Mouse (Mus musculus): ENCODE measurements around the gene Gltpd2. TPM values are rescaled to one million over a fixed set of nuclear protein-coding genes. Genes with fewer than 3 reads are reported as not detected.
A peak's percentile ranks its signal among the peaks of the same experiment; 100 is the strongest.

The Gltpd2 gene
- polyA plus RNA-seq, 1 experiment from 2014 or later: 0.83 TPM

GRCm38 (mm10) chr11:70562287-70562994 is 43.4 kb downstream of the Gltpd2 start, which contains the start of gene Mink1:
Gene Mink1, plus strand, starts transcription at chr11:70562881.
- H3K4me2 ChIP-seq (ENCODE audit: low read length): peak within 1 kb of the TSS; percentile 78
- H3K27me3 ChIP-seq (replicated peaks; ENCODE audit: control insufficient read depth, insufficient read depth, low read length): no peaks in the 10 kb centered on the region
- peaks cover 7% of the 10 kb centered on the region for H3K36me3 ChIP-seq (ENCODE audit: control insufficient read depth, insufficient read depth, low read length)
- WGBS: 0% methylated on average over 54 of the region's 57 CpGs
- peak within 1 kb of the TSS; percentile 81 for H3K27ac ChIP-seq (ENCODE audit: low read depth)
- no peaks in the 10 kb centered on the region for H3K9me3 ChIP-seq (ENCODE audit: control insufficient read depth, low read length)
- ATAC-seq (replicated peaks; ENCODE audit: low FRiP score, low TSS enrichment, low read depth): peak; percentile 86
- peak within 1 kb of the TSS; percentile 85 for H3K4me3 ChIP-seq (ENCODE audit: low read depth, low read length)
- peak within 1 kb of the TSS; percentile 73 for H3K9ac ChIP-seq (ENCODE audit: low read length)
- peaks cover 31% of the 10 kb centered on the region; the same call in 1 of the 2 replicates for H3K4me1 ChIP-seq (replicated peaks; ENCODE audit: control insufficient read depth, insufficient read depth, low read length)
- DNase-seq (ENCODE audit: low spot score): peak; percentile 87

- Histone ChIP-seq H3K27me3 (replicated peaks; ENCODE audit: control insufficient read depth, insufficient read depth, low read length) (no peaks in the 10 kb centered on the region), H3K4me1 (replicated peaks; ENCODE audit: control insufficient read depth, insufficient read depth, low read length) (peaks cover 31% of the 10 kb centered on the region; the same call in 1 of the 2 replicates), H3K36me3 (ENCODE audit: control insufficient read depth, insufficient read depth, low read length) (peaks cover 7% of the 10 kb centered on the region; the same call in 1 of the 2 replicates), H3K9ac (ENCODE audit: low read length) (peak overlapping the region; percentile 73), H3K9me3 (ENCODE audit: control insufficient read depth, low read length) (no peaks in the 10 kb centered on the region), H3K4me3 (ENCODE audit: low read depth, low read length) (peak overlapping the region; percentile 85), H3K4me2 (ENCODE audit: low read length) (peak overlapping the region; percentile 78), H3K27ac (ENCODE audit: low read depth) (peak overlapping the region; percentile 81)
- 0% methylated on average over 16 of the region's 31 CpGs for WGBS
- DNase-seq (ENCODE audit: low spot score) (no peak), ATAC-seq (replicated peaks; ENCODE audit: low FRiP score, low TSS enrichment, low read depth) (no peak; the same call in 1 of the 2 replicates)
Observed at GRCm38 (mm10) chr11:70562995-70563469, 44.0 kb downstream of the Gltpd2 start.

GRCm38 (mm10) chr11:70563470-70564275 is 44.7 kb downstream of the Gltpd2 start:
- Histone ChIP-seq H3K27ac (ENCODE audit: low read depth) (peak overlapping the region; percentile 81), H3K27me3 (replicated peaks; ENCODE audit: control insufficient read depth, insufficient read depth, low read length) (no peaks in the 10 kb centered on the region), H3K36me3 (ENCODE audit: control insufficient read depth, insufficient read depth, low read length) (peaks cover 7% of the 10 kb centered on the region; the same call in 1 of the 2 replicates), H3K4me1 (replicated peaks; ENCODE audit: control insufficient read depth, insufficient read depth, low read length) (peaks cover 31% of the 10 kb centered on the region; the same call in 1 of the 2 replicates), H3K4me2 (ENCODE audit: low read length) (peak overlapping the region; percentile 78), H3K4me3 (ENCODE audit: low read depth, low read length) (peak overlapping the region; percentile 85), H3K9ac (ENCODE audit: low read length) (peak overlapping the region; percentile 73), H3K9me3 (ENCODE audit: control insufficient read depth, low read length) (no peaks in the 10 kb centered on the region)
- DNase-seq (ENCODE audit: low spot score): peak; percentile 80
- ATAC-seq (replicated peaks; ENCODE audit: low FRiP score, low TSS enrichment, low read depth): no peak
- WGBS: under 1% methylated on average over 25 of the region's 25 CpGs

DNA sequence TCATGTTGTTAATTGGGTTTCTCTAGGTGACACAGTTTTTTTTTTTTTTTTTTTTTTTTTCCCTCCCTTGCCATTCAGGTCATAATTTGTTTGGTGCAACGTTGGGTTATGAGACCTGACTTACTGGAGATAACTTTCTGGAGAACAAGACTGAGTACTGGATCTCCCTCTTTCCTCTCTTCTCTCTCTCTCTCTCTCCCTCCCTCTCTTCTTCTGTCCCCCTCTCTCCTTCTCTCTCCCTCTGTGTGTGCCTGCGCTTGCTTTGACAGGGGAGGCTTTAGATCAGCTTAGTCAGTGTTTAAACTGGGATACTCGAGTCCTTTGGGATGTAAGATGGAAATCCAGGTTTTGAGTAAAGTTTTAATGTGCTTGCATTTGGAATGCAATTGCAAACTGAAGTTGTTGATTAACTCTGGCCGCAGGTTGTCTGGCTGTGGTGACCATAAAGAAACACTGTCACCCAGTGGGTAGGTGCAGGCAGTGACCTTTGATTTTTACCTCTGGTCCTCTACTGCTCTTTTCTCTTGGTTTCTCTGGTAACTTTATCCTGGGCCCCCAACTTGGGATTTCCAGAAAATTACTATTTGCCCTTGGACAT is 45.4 kb downstream of the Gltpd2 start:
- no peaks in the 10 kb centered on the region for H3K9me3 ChIP-seq (ENCODE audit: control insufficient read depth, low read length)
- ATAC-seq (replicated peaks; ENCODE audit: low FRiP score, low TSS enrichment, low read depth) (no peak), DNase-seq (ENCODE audit: low spot score) (no peak)
- peaks cover 31% of the 10 kb centered on the region; the same call in 1 of the 2 replicates for H3K4me1 ChIP-seq (replicated peaks; ENCODE audit: control insufficient read depth, insufficient read depth, low read length)
- H3K4me3 ChIP-seq (ENCODE audit: low read depth, low read length): peak overlapping the region; percentile 85
- 25% methylated on average over 4 of the region's 4 CpGs for WGBS
- no peaks in the 10 kb centered on the region for H3K27me3 ChIP-seq (replicated peaks; ENCODE audit: control insufficient read depth, insufficient read depth, low read length)
- H3K36me3 ChIP-seq (ENCODE audit: control insufficient read depth, insufficient read depth, low read length): peaks cover 7% of the 10 kb centered on the region; the same call in 1 of the 2 replicates
- H3K27ac ChIP-seq (ENCODE audit: low read depth): peak overlapping the region; percentile 81
- H3K9ac ChIP-seq (ENCODE audit: low read length): peak overlapping the region; percentile 73; the same call in 1 of the 2 replicates
- peak overlapping the region; percentile 78 for H3K4me2 ChIP-seq (ENCODE audit: low read length)

- DNase-seq (ENCODE audit: low spot score): no peak
- ATAC-seq (replicated peaks; ENCODE audit: low FRiP score, low TSS enrichment, low read depth): no peak
- peaks cover 30% of the 10 kb centered on the region; the same call in 1 of the 2 replicates for H3K4me1 ChIP-seq (replicated peaks; ENCODE audit: control insufficient read depth, insufficient read depth, low read length)
- H3K9me3 ChIP-seq (ENCODE audit: control insufficient read depth, low read length): no peaks in the 10 kb centered on the region
- H3K4me2 ChIP-seq (ENCODE audit: low read length): no peak overlapping the region
- 69% methylated on average over 7 of the region's 7 CpGs for WGBS
- no peaks in the 10 kb centered on the region for H3K27me3 ChIP-seq (replicated peaks; ENCODE audit: control insufficient read depth, insufficient read depth, low read length)
- H3K9ac ChIP-seq (ENCODE audit: low read length): no peak overlapping the region
- no peak overlapping the region for H3K4me3 ChIP-seq (ENCODE audit: low read depth, low read length)
- H3K27ac ChIP-seq (ENCODE audit: low read depth): no peak overlapping the region
- peaks cover 7% of the 10 kb centered on the region; the same call in 1 of the 2 replicates for H3K36me3 ChIP-seq (ENCODE audit: control insufficient read depth, insufficient read depth, low read length)
Observed at GRCm38 (mm10) chr11:70566586-70566985, 47.6 kb downstream of the Gltpd2 start.

Other genes with a start within 250 kb of the Gltpd2 start
- gene Alox12e, start 196.6 kb upstream of the Gltpd2 start, polyA plus RNA-seq (2014; fragmentation: Nextera tagmentation; extraction: Ambion mirVana): 0.09 TPM in 1 of 2 replicates, not detected in the other
- 0.34 and 0.82 TPM in 2 replicates for gene Alox15, start 167.2 kb upstream of the Gltpd2 start, polyA plus RNA-seq (2014; fragmentation: Nextera tagmentation; extraction: Ambion mirVana)
- gene Pelp1, start 109.2 kb upstream of the Gltpd2 start, polyA plus RNA-seq (2014; fragmentation: Nextera tagmentation; extraction: Ambion mirVana): 34.3 and 41.2 TPM in 2 replicates
- 15.8 and 17.9 TPM in 2 replicates for gene Arrb2, start 86.6 kb upstream of the Gltpd2 start, polyA plus RNA-seq (2014; fragmentation: Nextera tagmentation; extraction: Ambion mirVana)
- 50.7 and 51.6 TPM in 2 replicates for gene Med11, start 67.3 kb upstream of the Gltpd2 start, polyA plus RNA-seq (2014; fragmentation: Nextera tagmentation; extraction: Ambion mirVana)
- gene Zmynd15, start 59.8 kb upstream of the Gltpd2 start, polyA plus RNA-seq (2014; fragmentation: Nextera tagmentation; extraction: Ambion mirVana): 0.75 and 0.92 TPM in 2 replicates
- gene Cxcl16, start 59.2 kb upstream of the Gltpd2 start, polyA plus RNA-seq (2014; fragmentation: Nextera tagmentation; extraction: Ambion mirVana): 8.0 and 10.0 TPM in 2 replicates
- 100 and 104 TPM in 2 replicates for gene Tm4sf5, start 14.0 kb upstream of the Gltpd2 start, polyA plus RNA-seq (2014; fragmentation: Nextera tagmentation; extraction: Ambion mirVana)
- 0.28 and 1.1 TPM in 2 replicates for gene Vmo1, start 4.6 kb upstream of the Gltpd2 start, polyA plus RNA-seq (2014; fragmentation: Nextera tagmentation; extraction: Ambion mirVana)
- 792 and 802 TPM in 2 replicates for gene Psmb6, start 6.2 kb downstream of the Gltpd2 start, polyA plus RNA-seq (2014; fragmentation: Nextera tagmentation; extraction: Ambion mirVana)
- not detected in 2 replicates for gene Gm40193, start 13.7 kb downstream of the Gltpd2 start, polyA plus RNA-seq (2014; fragmentation: Nextera tagmentation; extraction: Ambion mirVana)
- gene Pld2, start 20.9 kb downstream of the Gltpd2 start, polyA plus RNA-seq (2014; fragmentation: Nextera tagmentation; extraction: Ambion mirVana): 9.7 and 11.7 TPM in 2 replicates
- gene Mink1, start 43.7 kb downstream of the Gltpd2 start, polyA plus RNA-seq (2014; fragmentation: Nextera tagmentation; extraction: Ambion mirVana): 16.9 and 19.9 TPM in 2 replicates
- gene 4930544D05Rik, start 96.7 kb downstream of the Gltpd2 start, polyA plus RNA-seq (2014; fragmentation: Nextera tagmentation; extraction: Ambion mirVana): not detected in 2 replicates
- 0.30 and 0.50 TPM in 2 replicates for gene Chrne, start 100.0 kb downstream of the Gltpd2 start, polyA plus RNA-seq (2014; fragmentation: Nextera tagmentation; extraction: Ambion mirVana)
- gene Gp1ba, start 119.9 kb downstream of the Gltpd2 start, polyA plus RNA-seq (2014; fragmentation: Nextera tagmentation; extraction: Ambion mirVana): 0.26 and 0.37 TPM in 2 replicates
- gene Rnf167, start 128.0 kb downstream of the Gltpd2 start, polyA plus RNA-seq (2014; fragmentation: Nextera tagmentation; extraction: Ambion mirVana): 101 and 115 TPM in 2 replicates
- gene Slc25a11, start 128.3 kb downstream of the Gltpd2 start, polyA plus RNA-seq (2014; fragmentation: Nextera tagmentation; extraction: Ambion mirVana): 155 and 158 TPM in 2 replicates
- 2,271 and 2,344 TPM in 2 replicates for gene Pfn1, start 135.4 kb downstream of the Gltpd2 start, polyA plus RNA-seq (2014; fragmentation: Nextera tagmentation; extraction: Ambion mirVana)
- gene Eno3, start 138.0 kb downstream of the Gltpd2 start, polyA plus RNA-seq (2014; fragmentation: Nextera tagmentation; extraction: Ambion mirVana): 13.5 and 16.3 TPM in 2 replicates
- gene Spag7, start 150.2 kb downstream of the Gltpd2 start, polyA plus RNA-seq (2014; fragmentation: Nextera tagmentation; extraction: Ambion mirVana): 140 and 154 TPM in 2 replicates
- 16.2 and 17.2 TPM in 2 replicates for gene Camta2, start 168.9 kb downstream of the Gltpd2 start, polyA plus RNA-seq (2014; fragmentation: Nextera tagmentation; extraction: Ambion mirVana)
- gene Inca1, start 181.0 kb downstream of the Gltpd2 start, polyA plus RNA-seq (2014; fragmentation: Nextera tagmentation; extraction: Ambion mirVana): 1.5 and 1.6 TPM in 2 replicates
- gene Kif1c, start 181.4 kb downstream of the Gltpd2 start, polyA plus RNA-seq (2014; fragmentation: Nextera tagmentation; extraction: Ambion mirVana): 11.4 and 14.3 TPM in 2 replicates
- gene Zfp3, start 245.0 kb downstream of the Gltpd2 start, polyA plus RNA-seq (2014; fragmentation: Nextera tagmentation; extraction: Ambion mirVana): 6.1 and 6.2 TPM in 2 replicates